Mouse (Mus musculus): ENCODE data around the gene Smim24. TPM values are rescaled to one million over a fixed set of nuclear protein-coding genes. Genes with fewer than 3 reads are reported as not detected.

The Smim24 gene
- polyA plus RNA-seq, 1 experiment from 2014 or later = 1.7 TPM

GRCm38 (mm10) chr10:81363436-81364346 is 29.2 kb upstream of the Smim24 start:
- 0 out of 2 replicates have a peak overlapping the region, but pooled peaks have one; percentile 26 for H3K9ac ChIP-seq (replicated peaks)
- peaks cover 60% of the 10 kb centered on the region for H3K4me1 ChIP-seq (ENCODE audit: insufficient read depth)

DNA sequence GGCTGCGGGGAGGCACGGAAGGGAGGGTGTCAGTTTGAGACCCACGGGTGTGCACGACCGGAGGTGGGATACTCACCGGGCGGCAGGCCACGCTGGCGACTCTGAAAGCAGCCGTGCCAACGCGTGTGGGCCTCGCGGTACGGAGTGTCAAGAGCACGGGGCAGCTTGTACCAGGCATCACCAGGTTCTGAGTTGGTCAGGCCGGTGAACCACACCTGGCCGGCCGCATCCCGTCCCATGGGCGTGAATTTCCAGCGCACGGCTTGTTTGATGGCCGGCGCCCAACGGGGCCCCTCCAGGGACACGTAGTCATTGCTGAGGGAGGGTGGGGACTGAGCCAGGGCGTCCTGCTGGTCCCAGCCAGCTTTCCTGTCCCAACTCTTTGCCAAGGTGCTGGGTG is 28.2 kb upstream of the Smim24 start:
- H3K36me3 ChIP-seq (replicated peaks; ENCODE audit: insufficient read depth, low read length) = peaks cover 73% of the 10 kb centered on the region
- ATAC-seq = no peak
- TF ChIP-seq EP300 (IDR thresholded peaks at IDR 0.05; ENCODE audit: low read depth) (no peak), CTCF (IDR thresholded peaks at IDR 0.05; ENCODE audit: low read depth) (no peak)
- H3K4me1 ChIP-seq (ENCODE audit: insufficient read depth) = peaks cover 50% of the 10 kb centered on the region
- no peak overlapping the region for H3K4me3 ChIP-seq (ENCODE audit: low read depth, low read length)
- no peak overlapping the region for H3K9ac ChIP-seq (replicated peaks)
- H3K27ac ChIP-seq (ENCODE audit: low read depth) = no peak overlapping the region
- H3K27me3 ChIP-seq (ENCODE audit: insufficient read depth, low read length) = no peaks in the 10 kb centered on the region
- WGBS (ENCODE audit: insufficient replicate concordance) = 59% methylated on average over 28 of the region's 28 CpGs
- peak; percentile 45 for DNase-seq
- no peaks in the 10 kb centered on the region for H3K9me3 ChIP-seq (ENCODE audit: low read length)
- H3K4me2 ChIP-seq (ENCODE audit: low read depth, low read length) = 0 out of 2 replicates have a peak overlapping the region, but pooled peaks have one; percentile 34

More at GRCm38 (mm10) chr10:81363436-81364346, 29.2 kb upstream of the Smim24 start:
- Histone ChIP-seq H3K4me2 (ENCODE audit: low read depth, low read length) (peak overlapping the region; percentile 34; the same call in 1 of the 2 replicates), H3K27ac (ENCODE audit: low read depth) (peak overlapping the region; percentile 78), H3K27me3 (ENCODE audit: insufficient read depth, low read length) (no peaks in the 10 kb centered on the region), H3K4me3 (ENCODE audit: low read depth, low read length) (no peak overlapping the region), H3K9me3 (ENCODE audit: low read length) (no peaks in the 10 kb centered on the region), H3K36me3 (replicated peaks; ENCODE audit: insufficient read depth, low read length) (peaks cover 63% of the 10 kb centered on the region)
- TF ChIP-seq CTCF (IDR thresholded peaks at IDR 0.05; ENCODE audit: low read depth) (no peak), EP300 (IDR thresholded peaks at IDR 0.05; ENCODE audit: low read depth) (no peak)
- WGBS (ENCODE audit: insufficient replicate concordance) = 68% methylated on average over 54 of the region's 54 CpGs
- DNase-seq = peak; percentile 59
- ATAC-seq = no peak

- DNase-seq (peak; percentile 42), ATAC-seq (no peak)
- H3K4me3 ChIP-seq (ENCODE audit: low read depth, low read length) = no peak overlapping the region
- H3K27ac ChIP-seq (ENCODE audit: low read depth) = 0 out of 2 replicates have a peak overlapping the region, but pooled peaks have one; percentile 50
- peaks cover 76% of the 10 kb centered on the region for H3K36me3 ChIP-seq (replicated peaks; ENCODE audit: insufficient read depth, low read length)
- H3K4me1 ChIP-seq (ENCODE audit: insufficient read depth) = peaks cover 50% of the 10 kb centered on the region
- no peak overlapping the region for H3K9ac ChIP-seq (replicated peaks)
- H3K4me2 ChIP-seq (ENCODE audit: low read depth, low read length) = no peak overlapping the region
- no peaks in the 10 kb centered on the region for H3K27me3 ChIP-seq (ENCODE audit: insufficient read depth, low read length)
- H3K9me3 ChIP-seq (ENCODE audit: low read length) = no peaks in the 10 kb centered on the region
- WGBS (ENCODE audit: insufficient replicate concordance) = 49% methylated on average over 4 of the region's 4 CpGs
- TF ChIP-seq CTCF (IDR thresholded peaks at IDR 0.05; ENCODE audit: low read depth) (no peak), EP300 (IDR thresholded peaks at IDR 0.05; ENCODE audit: low read depth) (no peak)
Observed at GRCm38 (mm10) chr10:81365073-81365472, 27.8 kb upstream of the Smim24 start.

- ATAC-seq (no peak), DNase-seq (peak; percentile 44)
- Histone ChIP-seq H3K9me3 (ENCODE audit: low read length) (no peaks in the 10 kb centered on the region), H3K4me2 (ENCODE audit: low read depth, low read length) (no peak within 1 kb of the TSS), H3K36me3 (replicated peaks; ENCODE audit: insufficient read depth, low read length) (peaks cover 79% of the 10 kb centered on the region), H3K4me3 (ENCODE audit: low read depth, low read length) (no peak within 1 kb of the TSS), H3K4me1 (ENCODE audit: insufficient read depth) (peaks cover 47% of the 10 kb centered on the region), H3K27ac (ENCODE audit: low read depth) (peak within 1 kb of the TSS; percentile 50; the same call in 1 of the 2 replicates), H3K27me3 (ENCODE audit: insufficient read depth, low read length) (no peaks in the 10 kb centered on the region), H3K9ac (replicated peaks) (no peak within 1 kb of the TSS)
- WGBS (ENCODE audit: insufficient replicate concordance) = 37% methylated on average over 12 of the region's 12 CpGs
- TF ChIP-seq EP300 (IDR thresholded peaks at IDR 0.05; ENCODE audit: low read depth) (no peak), CTCF (IDR thresholded peaks at IDR 0.05; ENCODE audit: low read depth) (no peak)
Observed at GRCm38 (mm10) chr10:81365672-81366476, 27.0 kb upstream of the Smim24 start, which contains the start of gene 4930404N11Rik. 4930404N11Rik (minus strand) TSS chr10:81365816.

DNA sequence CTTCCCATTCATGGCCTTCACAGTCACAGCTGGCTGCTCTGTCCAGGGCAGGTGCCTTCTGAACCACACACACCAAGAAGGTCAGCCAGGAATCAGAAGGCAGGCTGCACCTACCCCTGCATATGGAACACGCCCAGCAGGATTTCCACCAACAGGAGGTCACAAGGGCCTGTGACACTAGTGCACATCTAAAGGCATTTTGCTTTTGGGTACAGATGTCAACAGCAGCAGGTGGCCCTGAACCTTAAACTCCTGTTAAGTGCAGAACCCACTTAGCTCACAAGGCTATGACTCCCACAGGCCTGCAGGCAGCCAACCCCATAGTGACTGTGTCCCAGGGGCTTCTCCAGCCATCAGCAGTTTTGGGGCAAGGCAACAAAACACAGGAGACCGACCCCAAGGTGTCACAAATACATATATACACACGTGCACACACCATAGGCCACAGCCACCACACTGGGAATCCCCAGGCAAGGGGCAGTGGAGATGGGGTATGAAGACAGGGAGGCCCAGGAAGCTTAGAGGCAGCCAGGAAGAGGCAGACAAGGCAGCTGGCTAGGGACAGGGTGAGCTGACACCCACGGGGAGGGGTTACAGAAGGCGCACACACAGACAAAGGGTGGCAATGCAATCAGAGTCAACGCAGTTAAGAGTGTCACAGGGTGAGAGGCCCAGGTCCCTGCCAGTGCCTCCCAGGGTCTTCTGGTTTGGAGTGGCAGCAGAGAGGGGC is 26.2 kb upstream of the Smim24 start:
- H3K4me1 ChIP-seq (ENCODE audit: insufficient read depth) = peaks cover 42% of the 10 kb centered on the region
- DNase-seq (no peak), ATAC-seq (no peak)
- no peak overlapping the region for H3K9ac ChIP-seq (replicated peaks)
- peak overlapping the region; percentile 50; the same call in 1 of the 2 replicates for H3K27ac ChIP-seq (ENCODE audit: low read depth)
- no peak overlapping the region for H3K4me2 ChIP-seq (ENCODE audit: low read depth, low read length)
- H3K27me3 ChIP-seq (ENCODE audit: insufficient read depth, low read length) = no peaks in the 10 kb centered on the region
- H3K4me3 ChIP-seq (ENCODE audit: low read depth, low read length) = no peak overlapping the region
- 63% methylated on average over 6 of the region's 6 CpGs for WGBS (ENCODE audit: insufficient replicate concordance)
- peaks cover 79% of the 10 kb centered on the region for H3K36me3 ChIP-seq (replicated peaks; ENCODE audit: insufficient read depth, low read length)
- TF ChIP-seq CTCF (IDR thresholded peaks at IDR 0.05; ENCODE audit: low read depth) = no peak
- no peak for TF ChIP-seq EP300 (IDR thresholded peaks at IDR 0.05; ENCODE audit: low read depth)
- no peaks in the 10 kb centered on the region for H3K9me3 ChIP-seq (ENCODE audit: low read length)

Data from liver, postnatal 0 days (tissue).